Mouse (Mus musculus): ENCODE measurements around the gene Tmem229b. TPM values are rescaled to one million over a fixed set of nuclear protein-coding genes. Genes with fewer than 3 reads are reported as not detected.
A peak's percentile ranks its signal among the peaks of the same experiment; 100 is the strongest.

Gene Tmem229b
- total and polyA plus RNA-seq, 3 experiments: 13.8 to 20.5 TPM; not detected in 1

GRCm38 (mm10) chr12:78927287-78927686 is 80.1 kb downstream of the Tmem229b start:
- Histone ChIP-seq H3K9ac (ENCODE audit: control insufficient read depth, low read depth, low read length, poor library complexity, severe bottlenecking) (no peak overlapping the region), H3K79me2 (ENCODE audit: control insufficient read depth, insufficient read depth, low read length, poor library complexity) (no peaks in the 10 kb centered on the region), H3K36me3 (ENCODE audit: control insufficient read depth in 1 of 2, insufficient read depth in 2 of 2, low read length in 2 of 2) (no peaks in the 10 kb centered on the region), H3K27me3 (ENCODE audit: control insufficient read depth in 1 of 2, insufficient read depth in 2 of 2, low read length in 2 of 2) (peaks cover 3% of the 10 kb centered on the region in 2 experiments), H3K4me3 (ENCODE audit: control insufficient read depth in 1 of 2, insufficient read depth in 1 of 2, low read depth in 2 of 2, low read length in 2 of 2) (no peak overlapping the region), H3K9me3 (replicated peaks; ENCODE audit: insufficient read depth, low read length) (no peaks in the 10 kb centered on the region), H3K4me1 (ENCODE audit: control insufficient read depth in 1 of 2, insufficient read depth in 2 of 2, low read length in 2 of 2) (no peaks in the 10 kb centered on the region), H3K27ac (ENCODE audit: control insufficient read depth, low read depth, low read length) (no peak overlapping the region)
- DNase-seq (ENCODE audit: low read depth, low spot score): no peak
- no peak for TF ChIP-seq TAL1 (IDR thresholded peaks at IDR 0.05; ENCODE audit: low read length)
- no peak for TF ChIP-seq MYB (IDR thresholded peaks at IDR 0.05; ENCODE audit: low read depth, low read length)
- TF ChIP-seq HCFC1 (IDR thresholded peaks at IDR 0.05; ENCODE audit: low read depth, low read length): no peak
- TF ChIP-seq MXI1 (IDR thresholded peaks at IDR 0.05; ENCODE audit: low read depth, low read length): no peak
- TF ChIP-seq E2F4 (IDR thresholded peaks at IDR 0.05; ENCODE audit: borderline replicate concordance, low read depth, low read length): no peak
- no peak for TF ChIP-seq KAT2A (conservative IDR thresholded peaks at IDR 0.05; ENCODE audit: low read depth, low read length)
- TF ChIP-seq CTCF (IDR thresholded peaks at IDR 0.05 in 2 of 3, conservative IDR thresholded peaks at IDR 0.05 in 1 of 3; ENCODE audit: control insufficient read depth in 1 of 3, insufficient read depth in 1 of 3, low read depth in 2 of 3, low read length in 3 of 3, poor library complexity in 1 of 3, severe bottlenecking in 1 of 3): no peak
- TF ChIP-seq JUND (IDR thresholded peaks at IDR 0.05; ENCODE audit: low read depth, low read length): no peak
- no peak for TF ChIP-seq ETS1 (IDR thresholded peaks at IDR 0.05; ENCODE audit: low read depth, low read length)
- TF ChIP-seq USF1 (IDR thresholded peaks at IDR 0.05; ENCODE audit: low read depth, low read length): no peak
- no peak for TF ChIP-seq SMC3 (IDR thresholded peaks at IDR 0.05; ENCODE audit: low read depth, low read length)
- TF ChIP-seq UBTF (IDR thresholded peaks at IDR 0.05; ENCODE audit: borderline replicate concordance, insufficient read depth, low read depth, low read length): no peak
- no peak for TF ChIP-seq POLR2A (IDR thresholded peaks at IDR 0.05; ENCODE audit: control insufficient read depth in 1 of 2, insufficient read depth in 1 of 2, low read depth in 1 of 2, low read length in 2 of 2, poor library complexity in 1 of 2)
- no peak for TF ChIP-seq ZMIZ1 (IDR thresholded peaks at IDR 0.05; ENCODE audit: low read depth, low read length)
- no peak for TF ChIP-seq USF2 (IDR thresholded peaks at IDR 0.05; ENCODE audit: borderline replicate concordance in 1 of 2, insufficient read depth in 1 of 2, low read depth in 1 of 2, low read length in 2 of 2)
- TF ChIP-seq ZC3H11A (IDR thresholded peaks at IDR 0.05; ENCODE audit: low read depth, low read length): no peak
- no peak for TF ChIP-seq ZNF384 (IDR thresholded peaks at IDR 0.05; ENCODE audit: low read depth, low read length)

DNA sequence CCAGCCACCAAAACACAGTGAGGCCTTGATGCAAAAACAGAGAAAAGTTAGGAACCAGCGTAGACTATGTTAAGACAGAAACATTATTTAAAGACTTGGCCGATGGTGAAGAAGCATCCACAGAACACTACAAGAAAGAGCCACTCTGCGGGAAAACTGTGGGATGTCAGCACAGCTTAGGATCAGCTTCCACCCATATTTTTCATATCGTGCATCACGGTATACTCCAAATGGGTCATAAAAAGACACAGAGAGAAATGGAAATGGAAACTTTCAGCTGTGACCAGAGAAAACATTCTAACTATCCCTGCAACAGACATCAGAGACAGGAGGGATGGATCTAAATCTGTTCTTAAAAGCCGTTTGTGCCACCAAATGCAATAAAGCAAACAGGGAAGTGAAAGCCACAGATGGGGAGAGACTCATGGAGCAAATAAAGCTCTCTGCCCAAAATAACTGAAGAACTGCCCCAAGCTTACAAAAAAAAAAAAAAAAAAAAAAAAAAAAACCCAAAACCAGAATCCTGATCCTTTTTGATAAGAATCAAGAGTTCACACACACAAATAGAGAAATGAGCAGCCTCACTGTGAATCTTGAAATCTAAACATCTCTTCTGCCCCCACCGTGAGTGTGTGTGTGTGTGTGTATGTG is 83.8 kb downstream of the Tmem229b start:
- no peaks in the 10 kb centered on the region for H3K79me2 ChIP-seq (ENCODE audit: control insufficient read depth, insufficient read depth, low read length, poor library complexity)

More for the DNA sequence above, 83.8 kb downstream of the Tmem229b start:
- H3K4me3 ChIP-seq (ENCODE audit: control insufficient read depth in 1 of 2, insufficient read depth in 1 of 2, low read depth in 2 of 2, low read length in 2 of 2): no peak overlapping the region
- H3K9ac ChIP-seq (ENCODE audit: control insufficient read depth, low read depth, low read length, poor library complexity, severe bottlenecking): no peak overlapping the region
- no peak overlapping the region for H3K27ac ChIP-seq (ENCODE audit: control insufficient read depth, low read depth, low read length)
- no peaks in the 10 kb centered on the region for H3K4me1 ChIP-seq (ENCODE audit: control insufficient read depth in 1 of 2, insufficient read depth in 2 of 2, low read length in 2 of 2)
- no peak for TF ChIP-seq CHD1 (IDR thresholded peaks at IDR 0.05; ENCODE audit: low read depth, low read length)
- no peak for TF ChIP-seq HCFC1 (IDR thresholded peaks at IDR 0.05; ENCODE audit: low read depth, low read length)
- TF ChIP-seq ZC3H11A (IDR thresholded peaks at IDR 0.05; ENCODE audit: low read depth, low read length): no peak
- peak; percentile 62 for TF ChIP-seq ZNF384 (IDR thresholded peaks at IDR 0.05; ENCODE audit: low read depth, low read length)
- no peak for TF ChIP-seq RCOR1 (IDR thresholded peaks at IDR 0.05; ENCODE audit: low read depth, low read length)
- DNase-seq (ENCODE audit: low read depth, low spot score): no peak
- peaks cover 0 to 1% of the 10 kb centered on the region in 2 experiments; a peak in 3 of 4 replicates for H3K27me3 ChIP-seq (ENCODE audit: control insufficient read depth in 1 of 2, insufficient read depth in 2 of 2, low read length in 2 of 2)
- no peaks in the 10 kb centered on the region for H3K9me3 ChIP-seq (replicated peaks; ENCODE audit: insufficient read depth, low read length)
- H3K36me3 ChIP-seq (ENCODE audit: control insufficient read depth in 1 of 2, insufficient read depth in 2 of 2, low read length in 2 of 2): no peaks in the 10 kb centered on the region

Measured in MEL (cell line).